Mouse (Mus musculus): ENCODE data around the gene Slc38a10. TPM values are rescaled to one million over a fixed set of nuclear protein-coding genes. Genes with fewer than 3 reads are reported as not detected.

Gene Slc38a10
- polyA plus RNA-seq, 1 experiment from 2014 or later, result 100 TPM

DNA sequence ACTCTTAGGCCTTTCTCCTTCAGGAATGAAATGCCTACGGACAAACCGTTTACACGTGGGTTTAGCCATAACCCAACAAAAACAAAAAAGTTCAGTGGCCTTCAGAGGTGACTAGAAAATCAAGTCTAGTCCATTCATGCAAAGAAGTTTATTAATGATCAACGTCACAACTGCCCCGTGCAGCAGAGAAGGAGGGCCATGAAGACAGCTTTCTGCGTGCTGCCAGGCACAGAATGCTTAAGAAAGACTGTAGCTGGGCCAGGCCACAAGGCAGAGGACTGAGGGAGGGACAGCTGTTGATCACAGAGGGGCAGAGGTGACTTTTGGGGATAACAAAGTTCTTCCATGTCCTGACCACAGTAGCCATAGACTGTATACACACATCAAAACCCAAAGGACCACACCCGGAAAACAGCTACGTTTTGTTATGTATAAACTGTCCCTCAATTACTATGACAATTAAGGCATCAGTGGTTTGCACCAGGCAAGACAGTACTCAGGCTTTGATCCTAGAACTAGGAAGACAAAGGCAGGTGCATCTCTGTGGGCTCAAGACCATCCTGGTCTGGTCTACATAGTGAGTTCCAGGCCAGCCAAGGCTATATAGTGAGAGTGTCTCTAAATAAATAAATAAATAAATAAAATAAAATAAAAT is 2.8 kb downstream of the Slc38a10 start:
- WGBS, result 83% methylated on average over 8 of the region's 8 CpGs
- ATAC-seq (ENCODE audit: low read depth), result no peak
- H3K9ac ChIP-seq (ENCODE audit: low read length), result no peak overlapping the region
- H3K27me3 ChIP-seq (ENCODE audit: control insufficient read depth, insufficient read depth, low read depth, low read length), result no peaks in the 10 kb centered on the region
- H3K4me1 ChIP-seq (replicated peaks; ENCODE audit: control insufficient read depth, insufficient read depth, low read length), result peaks cover 14% of the 10 kb centered on the region
- no peaks in the 10 kb centered on the region; the same call in 1 of the 2 replicates for H3K36me3 ChIP-seq (ENCODE audit: control insufficient read depth, insufficient read depth, low read length)
- no peak overlapping the region for H3K4me2 ChIP-seq (ENCODE audit: low read depth, low read length)
- no peak overlapping the region for H3K27ac ChIP-seq (ENCODE audit: low read length)
- no peak overlapping the region for H3K4me3 ChIP-seq (ENCODE audit: low read length)
- no peaks in the 10 kb centered on the region for H3K9me3 ChIP-seq (ENCODE audit: control insufficient read depth, low read length)

DNA sequence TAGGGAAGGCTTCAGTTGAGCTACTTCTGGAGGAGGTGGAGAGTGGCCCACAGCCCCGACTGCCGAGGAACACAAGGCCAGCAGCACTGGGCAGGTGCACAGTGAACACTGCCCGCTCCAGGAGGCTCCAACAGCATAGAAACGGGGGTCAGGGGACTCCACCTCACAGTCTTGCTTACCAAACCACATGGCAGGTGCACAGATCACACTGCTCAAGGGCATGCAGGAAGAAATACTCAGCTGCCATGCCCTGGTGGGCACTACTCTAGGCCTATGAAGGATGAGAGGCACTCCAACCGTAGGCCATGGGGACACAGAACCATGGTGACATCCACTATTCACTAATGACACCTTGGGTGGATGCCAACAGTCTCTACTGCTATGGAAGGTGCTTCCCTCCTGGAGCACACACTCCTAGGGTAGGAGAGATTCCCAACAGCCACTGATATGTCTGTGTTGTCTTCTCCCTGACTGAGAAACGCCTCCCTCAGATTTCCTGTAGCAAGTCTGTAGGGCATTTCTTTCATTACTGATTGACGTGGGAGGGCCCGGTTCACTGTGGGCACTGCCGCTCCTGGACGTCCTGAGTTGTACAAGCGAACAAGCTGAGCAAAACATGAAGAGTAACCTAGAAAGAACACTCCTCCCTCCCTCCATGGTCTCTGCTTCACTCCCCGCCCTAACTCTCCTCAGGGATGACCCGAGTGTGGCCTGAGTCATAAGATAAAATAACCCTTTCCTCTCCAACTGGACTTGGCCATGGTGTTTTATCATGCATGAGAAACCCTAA is 7.2 kb downstream of the Slc38a10 start:
- no peak overlapping the region for H3K4me2 ChIP-seq (ENCODE audit: low read depth, low read length)
- H3K36me3 ChIP-seq (ENCODE audit: control insufficient read depth, insufficient read depth, low read length), result peaks cover 2% of the 10 kb centered on the region; the same call in 1 of the 2 replicates
- H3K27me3 ChIP-seq (ENCODE audit: control insufficient read depth, insufficient read depth, low read depth, low read length), result no peaks in the 10 kb centered on the region
- 0 out of 2 replicates have a peak, but pooled peaks have one; percentile 6 for ATAC-seq (ENCODE audit: low read depth)
- H3K4me3 ChIP-seq (ENCODE audit: low read length), result no peak overlapping the region
- no peaks in the 10 kb centered on the region for H3K9me3 ChIP-seq (ENCODE audit: control insufficient read depth, low read length)
- H3K9ac ChIP-seq (ENCODE audit: low read length), result no peak overlapping the region
- peaks cover 16% of the 10 kb centered on the region for H3K4me1 ChIP-seq (replicated peaks; ENCODE audit: control insufficient read depth, insufficient read depth, low read length)
- H3K27ac ChIP-seq (ENCODE audit: low read length), result no peak overlapping the region
- 61% methylated on average over 13 of the region's 13 CpGs for WGBS

DNA sequence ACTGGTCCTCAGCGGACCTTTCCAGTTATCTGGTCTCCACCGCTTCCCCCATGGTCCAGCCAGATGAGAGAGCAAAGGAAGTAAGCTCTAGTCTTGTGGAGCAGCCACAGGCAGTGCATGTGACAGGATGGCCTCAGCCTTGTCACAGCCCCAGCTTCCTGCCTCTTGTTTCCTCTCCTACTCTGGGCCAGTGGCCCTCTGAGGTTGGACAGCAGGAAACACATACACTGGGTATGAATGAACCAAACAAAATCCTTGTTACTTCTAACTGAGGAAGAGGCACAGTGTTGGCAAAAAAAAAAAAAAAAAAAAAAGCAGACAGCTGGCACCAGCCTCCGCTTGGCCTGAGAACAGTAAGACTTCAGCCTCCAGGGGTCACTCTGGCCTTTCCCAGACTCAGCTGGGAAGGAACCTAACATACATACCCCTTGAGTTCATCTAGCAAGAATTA is 8.5 kb downstream of the Slc38a10 start:
- peak; percentile 87 for ATAC-seq (ENCODE audit: low read depth)
- Histone ChIP-seq H3K9ac (ENCODE audit: low read length) (no peak overlapping the region), H3K4me2 (ENCODE audit: low read depth, low read length) (no peak overlapping the region), H3K4me1 (replicated peaks; ENCODE audit: control insufficient read depth, insufficient read depth, low read length) (peaks cover 17% of the 10 kb centered on the region), H3K9me3 (ENCODE audit: control insufficient read depth, low read length) (no peaks in the 10 kb centered on the region), H3K36me3 (ENCODE audit: control insufficient read depth, insufficient read depth, low read length) (peaks cover 5% of the 10 kb centered on the region; the same call in 1 of the 2 replicates), H3K27me3 (ENCODE audit: control insufficient read depth, insufficient read depth, low read depth, low read length) (no peaks in the 10 kb centered on the region), H3K27ac (ENCODE audit: low read length) (peak overlapping the region; percentile 76), H3K4me3 (ENCODE audit: low read length) (no peak overlapping the region)
- 63% methylated on average over 3 of the region's 3 CpGs for WGBS

DNA sequence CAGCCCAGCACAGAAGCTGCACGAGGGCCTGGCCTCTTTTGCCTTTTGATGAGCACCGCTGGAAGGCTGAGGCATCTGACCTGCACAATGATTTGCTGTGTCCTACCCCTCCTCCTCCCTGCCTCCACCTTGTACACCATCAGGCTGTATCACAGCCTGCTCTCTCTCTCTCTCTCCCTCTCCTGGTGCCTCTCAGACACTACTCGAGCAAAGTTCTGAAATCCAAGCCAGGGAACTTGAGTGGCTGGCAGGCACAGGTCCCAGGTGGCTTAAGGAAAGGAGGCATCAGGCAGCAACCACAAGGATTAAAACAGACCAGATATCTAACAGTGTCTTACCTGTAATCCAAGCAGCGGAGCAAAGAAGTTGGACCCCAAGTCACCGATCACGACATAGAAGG is 10.9 kb downstream of the Slc38a10 start:
- WGBS, result 63% methylated on average over 6 of the region's 6 CpGs
- ATAC-seq (ENCODE audit: low read depth), result no peak; the same call in 1 of the 2 replicates
- no peak overlapping the region for H3K4me2 ChIP-seq (ENCODE audit: low read depth, low read length)
- no peaks in the 10 kb centered on the region for H3K9me3 ChIP-seq (ENCODE audit: control insufficient read depth, low read length)
- no peak overlapping the region; the same call in 1 of the 2 replicates for H3K9ac ChIP-seq (ENCODE audit: low read length)
- 0 out of 2 replicates have a peak, but pooled peaks cover 5% of the 10 kb centered on the region for H3K36me3 ChIP-seq (ENCODE audit: control insufficient read depth, insufficient read depth, low read length)
- H3K4me1 ChIP-seq (replicated peaks; ENCODE audit: control insufficient read depth, insufficient read depth, low read length), result peaks cover 36% of the 10 kb centered on the region
- no peak overlapping the region for H3K27ac ChIP-seq (ENCODE audit: low read length)
- no peaks in the 10 kb centered on the region for H3K27me3 ChIP-seq (ENCODE audit: control insufficient read depth, insufficient read depth, low read depth, low read length)
- no peak overlapping the region for H3K4me3 ChIP-seq (ENCODE audit: low read length)

DNA sequence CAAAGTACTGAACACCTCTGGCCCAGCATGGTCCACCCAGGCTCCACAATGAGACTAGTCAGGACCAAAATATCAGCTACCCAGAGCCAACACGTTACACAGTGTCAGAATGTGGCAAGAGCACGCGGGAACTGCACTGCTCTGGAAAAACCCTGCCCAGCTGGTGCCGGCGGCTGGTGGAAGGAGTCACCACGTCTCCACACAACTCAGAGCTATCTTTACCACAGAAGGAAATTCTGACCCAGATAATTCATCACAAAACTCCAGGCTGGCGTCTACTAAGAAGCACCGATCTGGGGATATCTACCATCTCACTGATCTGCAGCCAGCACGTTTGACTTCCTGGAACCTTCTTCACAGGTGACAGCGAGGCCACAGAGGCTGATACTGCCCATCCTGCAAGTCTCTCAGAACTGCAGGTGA is 11.8 kb downstream of the Slc38a10 start:
- Histone ChIP-seq H3K4me1 (replicated peaks; ENCODE audit: control insufficient read depth, insufficient read depth, low read length) (peaks cover 43% of the 10 kb centered on the region), H3K4me3 (ENCODE audit: low read length) (no peak overlapping the region), H3K9ac (ENCODE audit: low read length) (no peak overlapping the region), H3K27me3 (ENCODE audit: control insufficient read depth, insufficient read depth, low read depth, low read length) (no peaks in the 10 kb centered on the region), H3K9me3 (ENCODE audit: control insufficient read depth, low read length) (no peaks in the 10 kb centered on the region), H3K36me3 (ENCODE audit: control insufficient read depth, insufficient read depth, low read length) (peaks cover 10% of the 10 kb centered on the region; the same call in 1 of the 2 replicates), H3K27ac (ENCODE audit: low read length) (no peak overlapping the region), H3K4me2 (ENCODE audit: low read depth, low read length) (no peak overlapping the region)
- ATAC-seq (ENCODE audit: low read depth), result no peak
- 70% methylated on average over 10 of the region's 10 CpGs for WGBS

DNA sequence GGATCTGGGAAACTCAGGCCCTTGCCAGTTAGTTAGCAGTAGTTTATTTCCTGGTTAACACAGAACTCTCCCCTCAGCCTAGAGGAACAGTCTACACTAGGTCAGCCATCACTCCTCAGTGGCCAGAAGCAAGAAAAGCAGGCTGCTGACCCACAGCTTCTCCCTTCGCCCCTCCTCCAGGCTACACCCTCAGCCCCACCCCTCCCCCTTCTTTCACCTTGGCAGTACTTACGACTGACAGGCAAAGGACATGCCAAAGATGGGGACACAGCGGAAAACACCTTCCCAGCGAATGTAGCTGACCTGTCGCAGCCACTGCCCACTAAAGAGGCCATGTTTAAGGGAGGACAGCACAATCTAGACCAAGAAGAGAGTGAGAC is 13.5 kb downstream of the Slc38a10 start:
- H3K9me3 ChIP-seq (ENCODE audit: control insufficient read depth, low read length), result no peaks in the 10 kb centered on the region
- H3K27me3 ChIP-seq (ENCODE audit: control insufficient read depth, insufficient read depth, low read depth, low read length), result no peaks in the 10 kb centered on the region
- H3K4me1 ChIP-seq (replicated peaks; ENCODE audit: control insufficient read depth, insufficient read depth, low read length), result peaks cover 35% of the 10 kb centered on the region
- WGBS, result 35% methylated on average over 5 of the region's 5 CpGs
- no peak overlapping the region for H3K4me2 ChIP-seq (ENCODE audit: low read depth, low read length)
- H3K36me3 ChIP-seq (ENCODE audit: control insufficient read depth, insufficient read depth, low read length), result peaks cover 13% of the 10 kb centered on the region
- ATAC-seq (ENCODE audit: low read depth), result peak; percentile 17; the same call in 1 of the 2 replicates
- H3K27ac ChIP-seq (ENCODE audit: low read length), result peak overlapping the region; percentile 83
- no peak overlapping the region for H3K4me3 ChIP-seq (ENCODE audit: low read length)
- peak overlapping the region; percentile 27; the same call in 1 of the 2 replicates for H3K9ac ChIP-seq (ENCODE audit: low read length)

DNA sequence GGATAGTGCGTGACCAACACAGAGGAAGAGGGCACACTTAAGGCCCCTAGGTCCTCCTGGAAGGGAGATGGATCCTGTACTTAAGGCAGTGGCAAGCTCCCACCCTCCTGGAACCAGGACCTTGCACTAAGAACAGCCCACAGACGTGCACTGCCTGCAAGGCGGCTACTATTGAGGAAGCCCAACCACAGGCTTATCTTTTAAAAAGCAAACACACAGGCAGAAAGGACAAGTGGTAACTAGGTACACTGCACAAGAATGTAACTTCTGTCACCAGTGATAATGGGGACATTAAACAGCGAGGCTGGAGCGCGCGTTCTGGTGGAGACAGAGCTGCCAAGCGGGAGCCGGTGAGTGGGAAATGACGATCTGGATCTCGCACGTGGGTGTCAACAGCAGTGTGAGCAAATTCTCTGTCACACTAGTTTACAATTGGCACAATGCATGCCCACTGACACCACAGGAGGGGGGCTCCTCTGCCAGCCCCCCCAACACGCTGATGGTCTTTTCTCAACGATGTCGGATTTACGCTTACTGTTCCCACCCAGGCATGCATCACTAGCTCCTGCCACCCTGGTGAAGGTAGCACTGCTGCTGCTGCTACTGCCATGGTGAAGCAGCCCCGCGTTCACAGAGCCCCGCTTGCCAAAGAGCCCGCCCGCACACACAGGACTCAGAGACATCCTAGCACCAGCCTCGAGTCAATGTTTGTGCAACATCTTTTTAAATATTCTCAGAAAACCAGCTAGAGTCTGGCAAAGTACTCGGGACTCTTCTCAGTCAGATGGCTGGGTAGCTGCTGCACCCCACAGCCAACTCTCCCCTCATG is 14.1 kb downstream of the Slc38a10 start:
- WGBS, result 49% methylated on average over 23 of the region's 23 CpGs
- peaks cover 13% of the 10 kb centered on the region for H3K36me3 ChIP-seq (ENCODE audit: control insufficient read depth, insufficient read depth, low read length)
- peak overlapping the region; percentile 3; the same call in 1 of the 2 replicates for H3K4me2 ChIP-seq (ENCODE audit: low read depth, low read length)
- no peaks in the 10 kb centered on the region for H3K27me3 ChIP-seq (ENCODE audit: control insufficient read depth, insufficient read depth, low read depth, low read length)
- H3K27ac ChIP-seq (ENCODE audit: low read length), result peak overlapping the region; percentile 83
- H3K9ac ChIP-seq (ENCODE audit: low read length), result peak overlapping the region; percentile 27; the same call in 1 of the 2 replicates
- no peaks in the 10 kb centered on the region for H3K9me3 ChIP-seq (ENCODE audit: control insufficient read depth, low read length)
- H3K4me1 ChIP-seq (replicated peaks; ENCODE audit: control insufficient read depth, insufficient read depth, low read length), result peaks cover 35% of the 10 kb centered on the region
- peak; percentile 68 for ATAC-seq (ENCODE audit: low read depth)
- H3K4me3 ChIP-seq (ENCODE audit: low read length), result no peak overlapping the region

DNA sequence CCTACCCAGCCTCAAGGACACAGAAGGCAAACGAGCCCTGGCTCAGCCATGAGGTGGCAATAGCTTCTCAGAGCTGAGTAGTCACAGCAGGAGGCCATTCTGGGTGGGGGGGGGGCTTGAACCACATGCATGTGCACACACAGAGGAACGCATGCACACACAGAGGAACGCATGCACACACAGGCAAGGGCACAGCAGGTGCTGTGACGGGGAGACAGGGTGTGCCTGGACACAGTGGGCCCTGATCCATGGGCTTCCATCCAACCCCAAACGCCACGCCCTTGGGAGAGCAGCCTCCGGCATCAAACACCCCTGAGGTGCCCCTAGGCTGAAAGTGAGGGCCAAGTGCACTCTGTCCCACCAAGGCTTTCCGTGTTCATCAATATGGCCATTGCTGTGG is 15.0 kb downstream of the Slc38a10 start:
- no peak overlapping the region for H3K4me2 ChIP-seq (ENCODE audit: low read depth, low read length)

More for the DNA sequence above, 15.0 kb downstream of the Slc38a10 start:
- H3K9ac ChIP-seq (ENCODE audit: low read length), result 0 out of 2 replicates have a peak overlapping the region, but pooled peaks have one; percentile 30
- peak; percentile 29; the same call in 1 of the 2 replicates for ATAC-seq (ENCODE audit: low read depth)
- 71% methylated on average over 8 of the region's 8 CpGs for WGBS
- H3K36me3 ChIP-seq (ENCODE audit: control insufficient read depth, insufficient read depth, low read length), result peaks cover 17% of the 10 kb centered on the region
- no peaks in the 10 kb centered on the region for H3K27me3 ChIP-seq (ENCODE audit: control insufficient read depth, insufficient read depth, low read depth, low read length)
- H3K4me1 ChIP-seq (replicated peaks; ENCODE audit: control insufficient read depth, insufficient read depth, low read length), result peaks cover 35% of the 10 kb centered on the region
- no peak overlapping the region for H3K4me3 ChIP-seq (ENCODE audit: low read length)
- no peaks in the 10 kb centered on the region for H3K9me3 ChIP-seq (ENCODE audit: control insufficient read depth, low read length)
- H3K27ac ChIP-seq (ENCODE audit: low read length), result peak overlapping the region; percentile 83
